Comparison of ENCODE assay signal across 24 mouse cellular contexts in genomic region chrX:93982193-93982592, GRCm38 (mm10). TPM values are rescaled to one million over a fixed set of nuclear protein-coding genes. Genes with fewer than 3 reads are reported as not detected.
DNase-seq lines count a peak whose midpoint lies in the region; ATAC-seq lines count a peak whose summit lies in the region.
"Had no signal": no experiment of that assay in that cellular context is flagged by ENCODE, and none has a peak within 500 bp of the region (broad histone marks: within the 10 kb centered on the region; RNA-seq: fewer than 3 reads in every experiment).

No protein-coding gene starts in this region.

- no peak overlapping the region for H3K4me2 ChIP-seq in liver, embryonic 11.5 days
- H3K4me2 ChIP-seq: embryonic facial prominence, embryonic 12.5 days; forebrain, embryonic 13.5 days; forebrain, embryonic 15.5 days had no signal

- WGBS in liver, embryonic 11.5 days, result 72% methylated on average over 3 of the region's 3 CpGs

- no peaks in the 10 kb centered on the region for H3K9me3 ChIP-seq in liver, embryonic 11.5 days (ENCODE audit: control insufficient read depth, low read length)
- H3K9me3 ChIP-seq: embryonic facial prominence, embryonic 12.5 days; forebrain, embryonic 13.5 days; forebrain, embryonic 15.5 days; G1E had no signal

- ATAC-seq in liver, embryonic 11.5 days (replicated peaks; ENCODE audit: low FRiP score), result 0 out of 2 replicates have a peak, but pooled peaks have one; percentile 36
- 0 out of 2 replicates have a peak, but pooled peaks have one; percentile 9 for ATAC-seq in common myeloid progenitor, adult 5-6 weeks (replicated peaks; ENCODE audit: low read depth, poor library complexity, severe bottlenecking)
- ATAC-seq in megakaryocyte-erythroid progenitor cell, adult 5-6 weeks (replicated peaks; ENCODE audit: low FRiP score, low TSS enrichment, poor library complexity, severe bottlenecking), result peak; percentile 80
- ATAC-seq: activated CD4-positive, CD25-positive, alpha-beta regulatory T cell, adult 4 months; CD4-positive, CD25-positive, alpha-beta regulatory T cell, adult 4 months; forebrain, embryonic 13.5 days; forebrain, embryonic 15.5 days; forebrain, postnatal 0 days; Patski had no signal

- no peak overlapping the region for H3K27ac ChIP-seq in liver, embryonic 11.5 days (ENCODE audit: low read depth, low read length)
- H3K27ac ChIP-seq: embryonic facial prominence, embryonic 10.5 days; embryonic facial prominence, embryonic 12.5 days; forebrain, embryonic 13.5 days; forebrain, embryonic 15.5 days had no signal

- no peaks in the 10 kb centered on the region for H3K4me1 ChIP-seq in liver, embryonic 11.5 days (replicated peaks; ENCODE audit: control insufficient read depth, insufficient read depth, low read length)
- H3K4me1 ChIP-seq: embryonic facial prominence, embryonic 10.5 days; embryonic facial prominence, embryonic 12.5 days; forebrain, embryonic 13.5 days; forebrain, embryonic 15.5 days had no signal

- no peak overlapping the region for H3K4me3 ChIP-seq in liver, embryonic 11.5 days (ENCODE audit: low read depth, low read length)
- H3K4me3 ChIP-seq: embryonic facial prominence, embryonic 10.5 days; embryonic facial prominence, embryonic 12.5 days; forebrain, embryonic 13.5 days; forebrain, embryonic 15.5 days had no signal

- no peak overlapping the region for H3K9ac ChIP-seq in liver, embryonic 11.5 days (ENCODE audit: low read depth, low read length)
- H3K9ac ChIP-seq: embryonic facial prominence, embryonic 12.5 days; forebrain, embryonic 13.5 days; forebrain, embryonic 15.5 days; forebrain, postnatal 0 days had no signal

- H3K36me3 ChIP-seq in liver, embryonic 11.5 days (ENCODE audit: control insufficient read depth, insufficient read depth, low read length), result no peaks in the 10 kb centered on the region
- H3K36me3 ChIP-seq: embryonic facial prominence, embryonic 10.5 days; embryonic facial prominence, embryonic 12.5 days; forebrain, embryonic 15.5 days; G1E had no signal

- no peak for DNase-seq in liver, embryonic 11.5 days (ENCODE audit: low spot score)
- no peak for DNase-seq in liver
- DNase-seq in right cerebral cortex, postnatal 10 days (ENCODE audit: low spot score in 2 of 2), result no peak
- DNase-seq: adrenal gland, adult 8-10 months; adrenal gland, postnatal 14 days; adrenal gland, postnatal 36 days; B cell, adult 2 months; cerebellum, adult 11-12 months; cerebellum, adult 2 months; cerebellum, adult 9-10 months; forebrain, postnatal 0 days had no signal

- H3K27me3 ChIP-seq in liver, embryonic 11.5 days (replicated peaks; ENCODE audit: control insufficient read depth, insufficient read depth, low read length), result peaks cover 11% of the 10 kb centered on the region
- H3K27me3 ChIP-seq: CH12.LX, Patski had no signal

RNA-seq across cellular contexts. Expression of gene AU015836, which starts 13.7 kb away (rescaled TPM):
- 0.27 and 0.55 TPM in 2 replicates for polyA plus RNA-seq in liver, embryonic 11.5 days (2014; fragmentation: Nextera tagmentation; extraction: Ambion mirVana)
- not detected in 2 replicates for total RNA-seq in common myeloid progenitor, adult 5-6 weeks (2017)
- not detected in 2 replicates for total RNA-seq in megakaryocyte-erythroid progenitor cell, adult 5-6 weeks (2014; fragmentation: Nextera tagmentation)
- total RNA-seq in megakaryocyte-erythroid progenitor cell, adult 5-6 weeks (2017), result not detected in 2 replicates
- total RNA-seq: adrenal gland, adult 18-20 months; adrenal gland, adult 8-10 months; adrenal gland, postnatal 14 days; adrenal gland, postnatal 36 days; CH12.LX; forebrain, postnatal 0 days; G1E had no signal
- polyA plus RNA-seq: activated CD4-positive, CD25-positive, alpha-beta regulatory T cell, adult 4 months; CD4-positive, CD25-positive, alpha-beta regulatory T cell, adult 4 months; cerebellum, adult 2 months; embryonic facial prominence, embryonic 10.5 days; forebrain, embryonic 11.5 days; forebrain, embryonic 13.5 days; forebrain, embryonic 15.5 days; forebrain, postnatal 0 days; G1E; Patski had no signal

Comparison
In these comparisons a context has a peak if more than half of its experiments do, and no peak if none do; other contexts are left out.
1. ATAC-seq: peak in every context shown above with its lines; median percentile 80 in megakaryocyte-erythroid progenitor cell, adult 5-6 weeks; 36 in liver, embryonic 11.5 days; 9 in common myeloid progenitor, adult 5-6 weeks.